Mouse (Mus musculus) embryonic facial prominence, embryonic 10.5 days (tissue): ENCODE results near the gene Grk2. TPM values are rescaled to one million over a fixed set of nuclear protein-coding genes. Genes with fewer than 3 reads are reported as not detected.

Experiments used
- microRNA-seq: library from miRNA; unstranded; fragments of <30 nt; microRNA quantifications from one replicate; pipeline ENCODE4, GENCODE M21; 2017
- polyA plus RNA-seq: library from polyadenylated mRNA; unstranded; fragments of >200 nt; fragmentation: Nextera tagmentation; extraction: Ambion mirVana; gene quantifications from 2 replicates; pipeline ENCODE4 v1.2.1, GENCODE M21; 2016

Grk2 gene
- polyA plus RNA-seq, 1 experiment from 2014 or later: 14.8 TPM

Small RNA genes within 50 kb of the gene (microRNA-seq; reads per million reads assigned to microRNA genes)
- not detected for gene Mir6985

Other genes starting within 250 kb of the Grk2 start
- gene Gstp3, start 246.7 kb downstream of the Grk2 start, polyA plus RNA-seq: not detected in 2 replicates
- gene Cabp2, start 224.6 kb downstream of the Grk2 start, polyA plus RNA-seq: not detected in 2 replicates
- 77.2 and 80.2 TPM in 2 replicates for gene Cdk2ap2, start 209.0 kb downstream of the Grk2 start, polyA plus RNA-seq
- 9.9 and 11.0 TPM in 2 replicates for gene Pitpnm1, start 206.2 kb downstream of the Grk2 start, polyA plus RNA-seq
- 70.9 and 71.1 TPM in 2 replicates for gene Aip, start 180.4 kb downstream of the Grk2 start, polyA plus RNA-seq
- gene Gpr152, start 166.4 kb downstream of the Grk2 start, polyA plus RNA-seq: not detected in 2 replicates
- gene Cabp4, start 162.2 kb downstream of the Grk2 start, polyA plus RNA-seq: 0.14 TPM in 1 of 2 replicates, not detected in the other
- gene Coro1b, start 157.6 kb downstream of the Grk2 start, polyA plus RNA-seq: 130 and 134 TPM in 2 replicates
- gene Ptprcap, start 152.6 kb downstream of the Grk2 start, polyA plus RNA-seq: 0.58 TPM in 1 of 2 replicates, not detected in the other
- 66.1 and 68.5 TPM in 2 replicates for gene Rps6kb2, start 142.9 kb downstream of the Grk2 start, polyA plus RNA-seq
- 2.7 and 4.4 TPM in 2 replicates for gene Carns1, start 130.7 kb downstream of the Grk2 start, polyA plus RNA-seq
- 0.57 and 1.4 TPM in 2 replicates for gene Tbc1d10c, start 114.9 kb downstream of the Grk2 start, polyA plus RNA-seq
- 1,000 and 1,025 TPM in 2 replicates for gene Ppp1ca, start 114.2 kb downstream of the Grk2 start, polyA plus RNA-seq
- gene Rad9a, start 104.6 kb downstream of the Grk2 start, polyA plus RNA-seq: 58.1 and 58.2 TPM in 2 replicates
- gene Clcf1, start 92.0 kb downstream of the Grk2 start, polyA plus RNA-seq: 2.8 and 3.3 TPM in 2 replicates
- not detected in 2 replicates for gene AC109138.7, start 91.9 kb downstream of the Grk2 start, polyA plus RNA-seq
- 13.7 and 15.1 TPM in 2 replicates for gene Pold4, start 74.3 kb downstream of the Grk2 start, polyA plus RNA-seq
- gene Ssh3, start 37.0 kb downstream of the Grk2 start, polyA plus RNA-seq: 4.2 and 4.5 TPM in 2 replicates
- gene Ankrd13d, start 23.1 kb downstream of the Grk2 start, polyA plus RNA-seq: 6.3 and 7.6 TPM in 2 replicates
- 68.6 and 69.6 TPM in 2 replicates for gene Kdm2a, start 92.1 kb upstream of the Grk2 start, polyA plus RNA-seq
- 31.5 and 31.8 TPM in 2 replicates for gene Rhod, start 133.2 kb upstream of the Grk2 start, polyA plus RNA-seq
- 2.6 and 2.8 TPM in 2 replicates for gene Syt12, start 171.2 kb upstream of the Grk2 start, polyA plus RNA-seq
- not detected in 2 replicates for gene 2010003K11Rik, start 192.4 kb upstream of the Grk2 start, polyA plus RNA-seq
- 24.1 and 26.8 TPM in 2 replicates for gene Pcx, start 204.2 kb upstream of the Grk2 start, polyA plus RNA-seq